Mouse (Mus musculus) monocyte, adult 5-6 weeks (primary cell): ENCODE results near the gene Timm29. TPM values are rescaled to one million over a fixed set of nuclear protein-coding genes. Genes with fewer than 3 reads are reported as not detected.
"Not testable (repeated sequence)": the region's sequence is repeated elsewhere in the genome, so short reads cannot be mapped to it uniquely, and the experiment has no call there.

Experiments
- ATAC-seq: fragments of 153-309, 156-312 bp; replicated peaks from 2 replicates; pipeline ENCODE4 v1.8.0; 2017; ENCODE audit warnings: mild to moderate bottlenecking; ENCODE audit not compliant: low TSS enrichment, insufficient number of reproducible peaks, severe bottlenecking, poor library complexity, low FRiP score
- total RNA-seq: library from RNA; stranded (forward); fragments of 200-1000, 200-491, 200-594 nt; gene quantifications from 3 replicates; pipeline ENCODE4 v1.2.3, GENCODE M21; 2017

The Timm29 gene
- total RNA-seq, 1 experiment from 2014 or later = 25.6 TPM

DNA sequence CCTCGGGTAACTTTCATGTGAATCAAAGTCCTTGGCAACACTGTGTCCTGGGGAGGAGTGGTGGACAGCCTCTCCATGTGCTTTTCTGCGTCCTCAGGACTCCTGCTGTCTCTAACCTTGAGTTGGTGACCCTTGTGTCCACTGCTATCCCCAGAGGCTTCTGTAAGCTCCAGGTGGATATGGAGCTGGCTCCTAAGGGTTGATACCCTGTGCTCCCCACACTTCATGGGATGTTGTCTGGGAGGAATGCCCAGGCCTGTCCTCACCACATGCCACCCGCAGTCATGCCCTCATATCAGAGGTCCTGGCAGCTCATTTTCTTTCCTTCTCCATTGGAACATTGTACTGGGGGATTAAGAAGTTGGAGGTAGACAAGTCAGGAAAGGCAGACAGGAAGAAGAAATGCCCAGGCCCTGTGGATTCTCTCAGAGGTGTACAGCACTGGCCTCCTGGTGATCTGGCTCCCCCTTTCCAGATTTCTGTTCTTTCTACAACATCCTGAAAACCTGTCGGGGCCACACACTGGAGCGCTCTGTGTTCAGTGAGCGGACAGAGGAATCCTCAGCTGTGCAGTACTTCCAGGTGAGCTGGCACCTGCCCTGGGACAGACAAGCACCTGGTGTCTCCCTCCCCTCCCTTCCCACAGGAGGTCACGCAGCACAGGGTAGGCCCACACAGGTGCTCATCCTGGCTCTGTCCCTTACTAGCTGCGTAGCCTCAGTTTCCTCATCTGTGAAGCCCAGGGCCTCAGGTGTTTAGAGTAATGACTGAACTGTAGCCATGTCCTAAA, 18.3 kb upstream of the Timm29 start:
- no peak for ATAC-seq

DNA sequence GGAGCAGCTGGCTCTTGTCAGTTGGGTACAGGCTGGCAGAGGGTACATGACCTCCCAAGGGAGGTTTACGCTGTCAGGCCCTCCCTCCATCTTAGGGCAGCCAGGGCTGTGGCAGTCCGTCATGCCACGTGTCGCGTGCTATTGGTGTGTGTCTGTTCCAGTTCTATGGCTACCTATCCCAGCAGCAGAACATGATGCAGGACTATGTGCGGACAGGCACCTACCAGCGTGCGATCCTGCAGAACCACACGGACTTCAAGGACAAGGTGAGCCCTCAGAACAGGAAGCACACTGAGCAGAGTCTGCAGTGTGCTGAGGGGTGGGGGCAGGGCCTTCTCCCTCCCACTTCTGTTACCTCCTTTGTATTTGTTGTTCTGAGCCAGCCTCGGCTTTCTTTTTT, 17.3 kb upstream of the Timm29 start:
- no peak for ATAC-seq

DNA sequence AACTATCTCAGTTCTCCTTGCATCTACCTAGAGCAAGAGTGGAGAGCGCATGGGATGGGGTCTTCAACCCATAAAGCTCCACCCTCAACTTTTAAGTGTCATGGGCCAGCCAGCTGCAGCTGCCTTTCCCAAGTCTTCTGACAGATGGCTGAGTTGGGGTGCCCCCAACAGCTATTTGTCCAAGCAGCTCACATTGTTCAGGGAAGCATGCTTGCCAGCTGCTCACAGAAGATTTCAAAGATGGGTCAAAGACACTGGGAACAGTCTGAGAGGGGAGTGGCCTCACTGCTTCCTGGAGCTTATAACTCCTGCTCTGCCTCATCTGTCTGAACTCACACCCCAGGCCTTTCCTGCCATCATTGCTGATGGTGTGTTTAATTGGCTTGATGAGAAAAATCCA, 16.2 kb upstream of the Timm29 start:
- no peak for ATAC-seq

DNA sequence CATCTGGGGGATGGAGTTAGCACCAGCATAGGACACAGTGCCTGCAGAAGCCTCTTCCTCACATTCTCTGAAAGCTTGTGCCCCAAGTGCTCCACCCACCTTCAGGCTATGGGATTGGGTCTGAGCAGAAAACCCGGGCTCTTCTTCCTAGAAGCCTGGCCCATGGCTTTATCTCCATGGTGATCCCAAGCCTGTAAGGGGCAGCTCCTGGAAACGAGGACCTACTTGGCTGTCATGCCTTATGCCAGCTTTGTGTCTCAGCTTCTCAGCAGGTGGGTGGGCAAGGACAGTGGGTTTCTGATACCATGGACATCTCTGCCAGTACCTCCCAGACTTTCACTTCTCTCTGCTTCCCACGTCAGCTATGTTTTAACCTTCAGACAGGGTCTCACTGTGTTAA, 14.3 kb upstream of the Timm29 start:
- ATAC-seq = no peak

DNA sequence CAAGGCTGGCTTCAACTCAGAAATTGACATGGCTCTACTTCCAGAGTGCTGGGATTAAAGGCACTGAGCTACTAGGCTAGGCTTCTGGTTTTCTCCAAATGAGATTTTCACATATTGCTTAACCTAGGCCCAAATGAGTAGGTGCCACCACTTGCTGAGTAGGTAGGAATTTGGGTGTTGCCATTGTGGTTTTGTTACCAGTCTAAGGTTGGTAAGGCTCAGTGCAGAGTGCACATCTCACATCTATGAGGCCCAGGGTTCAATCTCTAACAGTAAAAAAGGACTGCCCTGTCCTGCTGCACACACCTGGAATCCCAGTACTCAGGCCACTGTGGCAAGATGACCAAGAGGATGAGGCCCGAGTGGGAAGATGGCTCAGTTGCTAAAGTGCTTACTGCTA, 7.1 kb upstream of the Timm29 start:
- ATAC-seq = no peak

DNA sequence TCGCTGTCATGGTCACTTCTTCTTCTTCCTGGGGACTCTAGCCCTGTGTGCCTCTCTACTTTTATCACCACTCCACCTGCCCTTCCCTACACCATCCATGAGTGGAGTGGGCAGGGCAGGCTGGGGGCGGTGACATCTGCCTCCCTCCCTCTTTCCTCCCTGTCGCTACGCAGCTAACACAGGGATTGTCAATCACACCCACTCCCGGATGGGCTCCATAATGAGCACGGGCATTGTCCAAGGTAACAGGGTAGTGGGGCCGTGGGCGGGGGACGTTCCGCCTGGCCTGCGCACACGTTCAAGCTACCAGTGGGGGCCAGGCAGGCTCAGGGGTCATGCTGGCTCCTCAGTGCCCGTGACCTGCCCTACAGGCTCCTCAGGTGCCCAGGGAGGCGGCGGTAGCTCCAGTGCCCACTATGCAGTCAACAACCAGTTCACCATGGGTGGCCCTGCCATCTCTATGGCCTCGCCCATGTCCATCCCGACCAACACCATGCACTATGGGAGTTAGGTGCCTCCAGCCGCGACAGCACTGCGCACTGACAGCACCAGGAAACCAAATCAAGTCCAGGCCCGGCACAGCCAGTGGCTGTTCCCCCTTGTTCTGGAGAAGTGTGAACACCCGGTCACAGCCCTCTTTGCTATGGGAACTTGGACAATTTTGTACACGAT, 4.7 kb upstream of the Timm29 start:
- no peak for ATAC-seq

DNA sequence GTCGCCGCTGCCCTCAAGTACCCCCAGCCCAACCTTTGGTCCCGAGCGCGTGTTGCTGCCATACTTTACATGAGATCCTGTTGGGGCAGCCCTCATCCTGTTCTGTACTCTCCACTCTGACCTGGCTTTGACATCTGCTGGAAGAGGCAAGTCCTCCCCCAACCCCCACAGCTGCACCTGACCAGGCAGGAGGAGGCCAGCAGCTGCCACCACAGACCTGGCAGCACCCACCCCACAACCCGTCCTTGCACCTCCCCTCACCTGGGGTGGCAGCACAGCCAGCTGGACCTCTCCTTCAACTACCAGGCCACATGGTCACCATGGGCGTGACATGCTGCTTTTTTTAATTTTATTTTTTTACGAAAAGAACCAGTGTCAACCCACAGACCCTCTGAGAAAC, 4.2 kb upstream of the Timm29 start:
- ATAC-seq = no peak

DNA sequence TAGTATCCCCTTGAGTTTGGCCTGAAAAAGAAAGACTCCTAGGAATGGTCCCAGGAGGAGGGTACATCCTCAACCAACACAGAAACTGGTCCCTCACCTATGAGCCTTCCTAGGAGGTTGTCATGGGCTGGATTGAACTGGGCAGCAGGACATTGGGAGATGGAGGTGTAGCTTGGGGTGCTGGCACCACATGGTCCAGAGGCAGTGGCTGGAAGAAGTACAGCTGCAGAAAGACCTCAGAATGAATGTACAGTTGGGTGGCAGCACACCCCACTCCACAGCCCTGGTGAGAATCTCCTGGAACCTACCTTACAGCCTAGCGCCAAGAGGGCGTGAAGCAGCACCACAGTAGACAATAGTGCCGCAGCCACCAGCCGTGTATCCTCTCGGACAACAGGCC, 3.0 kb upstream of the Timm29 start:
- ATAC-seq = no peak

DNA sequence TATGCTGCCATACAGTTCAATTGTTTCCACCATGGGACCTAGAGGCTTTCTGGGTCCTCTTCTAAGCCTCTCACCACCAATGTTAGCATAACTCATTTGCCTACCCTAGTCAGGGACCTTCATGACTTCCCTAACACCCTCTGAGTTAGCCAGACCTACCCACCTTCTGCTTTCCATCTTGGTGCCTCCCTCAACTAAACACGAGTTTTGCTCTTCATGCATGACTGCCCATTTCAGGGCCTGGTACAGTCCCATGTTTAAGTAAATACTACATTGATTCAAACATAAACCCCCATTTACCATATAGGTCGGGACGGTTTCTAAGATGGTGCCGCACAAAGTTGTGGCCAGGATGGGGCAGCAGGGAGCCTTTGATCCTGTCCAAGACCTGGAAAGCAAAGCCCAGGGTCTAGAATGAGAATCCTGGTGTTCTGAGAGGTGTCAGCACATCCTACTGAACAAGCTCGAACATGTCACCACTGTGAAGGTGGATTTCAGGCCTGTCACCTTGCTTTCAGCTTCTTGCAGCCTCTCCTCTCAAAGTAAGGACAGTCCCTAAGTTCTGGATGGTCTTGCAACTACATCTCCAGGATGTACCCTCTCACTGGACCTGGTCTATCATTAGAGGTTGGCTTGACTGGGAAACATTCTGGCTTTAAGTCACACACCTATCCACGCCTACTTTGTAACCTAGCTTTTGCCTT, 1.2 kb upstream of the Timm29 start:
- no peak for ATAC-seq

DNA sequence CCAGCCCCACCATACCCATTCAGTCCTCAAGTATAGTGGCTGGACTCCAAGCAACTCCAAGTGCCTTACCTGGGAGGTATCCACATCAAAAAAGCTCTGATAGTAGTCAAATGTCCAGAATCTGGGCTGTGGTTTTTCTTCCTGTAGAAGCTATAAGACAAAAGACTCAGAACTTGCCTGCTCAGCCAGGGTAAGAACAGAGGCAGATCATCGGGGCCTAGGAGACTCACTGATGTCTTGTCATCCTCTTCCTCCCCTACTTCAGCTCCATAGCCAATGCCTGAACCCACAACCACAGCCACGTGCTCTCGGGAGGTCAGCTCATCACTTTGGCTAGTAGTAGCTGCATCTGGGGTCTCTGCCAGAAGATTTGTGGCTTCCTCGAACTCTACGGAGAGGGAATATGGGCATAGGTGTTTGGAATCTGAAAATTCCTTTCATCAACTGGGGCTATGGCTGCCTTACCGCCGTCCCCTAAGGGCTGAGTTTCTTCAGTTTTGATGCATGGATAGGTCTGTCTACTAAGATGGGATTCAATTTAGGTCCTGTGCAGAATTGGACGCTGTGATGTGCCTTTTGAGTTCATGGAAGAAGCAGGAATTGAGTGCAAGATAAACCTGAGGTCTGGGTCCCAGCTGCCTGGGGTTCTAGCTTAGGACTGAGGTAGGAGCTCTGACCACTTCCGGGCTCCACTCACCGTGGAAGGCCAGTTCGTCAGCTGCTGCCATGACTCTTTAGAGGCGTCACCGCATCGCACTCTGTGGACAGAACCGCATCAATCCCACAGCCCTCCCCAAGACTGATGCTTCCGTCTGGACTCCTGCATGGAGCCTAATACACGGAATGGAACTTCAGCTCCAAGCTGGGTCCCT, 455 bp upstream of the Timm29 start:
- ATAC-seq = peak; percentile 38; the same call in 1 of the 2 replicates

DNA sequence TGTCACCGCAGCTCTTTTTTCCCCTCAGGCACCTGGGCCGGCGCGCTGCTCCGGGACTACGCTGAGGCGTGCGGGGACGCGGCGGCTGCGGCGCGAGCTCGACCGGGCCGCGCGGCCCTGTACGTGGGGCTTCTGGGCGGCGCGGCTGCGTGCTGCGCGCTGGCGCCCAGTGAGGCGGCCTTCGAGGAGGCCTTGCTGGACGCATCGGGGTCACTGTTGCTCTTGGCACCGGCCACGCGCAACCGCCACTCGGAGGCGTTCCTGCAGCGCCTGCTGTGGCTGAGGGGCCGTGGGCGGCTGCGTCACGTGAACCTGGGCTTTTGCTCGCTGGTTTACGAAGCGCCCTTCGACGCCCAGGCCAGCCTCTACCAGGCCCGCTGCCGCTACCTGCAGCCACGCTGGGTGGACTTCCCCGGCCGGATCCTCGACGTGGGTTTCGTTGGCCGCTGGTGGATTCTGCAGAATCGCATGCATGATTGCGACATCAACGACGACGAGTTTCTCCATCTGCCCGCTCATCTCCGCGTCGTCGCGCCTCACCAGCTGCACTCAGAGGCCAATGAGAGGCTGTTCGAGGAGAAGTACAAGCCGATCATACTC, 700 bp downstream of the Timm29 start:
- no peak for ATAC-seq

DNA sequence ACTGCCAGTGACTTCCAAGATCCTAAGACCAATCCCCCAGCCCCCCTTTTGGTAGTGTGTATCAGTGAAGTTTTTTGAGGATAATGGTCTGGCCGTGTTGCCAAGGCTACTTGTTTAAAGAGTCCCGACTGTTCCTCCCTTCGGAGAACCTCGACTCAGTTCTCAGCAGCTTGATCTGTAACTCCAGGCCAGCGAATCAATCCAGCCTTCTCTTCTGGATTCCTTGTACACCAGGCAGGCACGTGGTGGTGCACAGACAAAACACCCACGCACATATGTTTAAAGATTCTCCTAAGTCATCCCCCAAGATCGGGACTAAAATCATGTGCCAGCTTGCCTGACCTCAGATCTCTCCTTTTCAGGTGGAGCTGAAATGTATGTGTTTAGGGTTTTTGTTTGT, 1.8 kb downstream of the Timm29 start:
- ATAC-seq = not testable (repeated sequence)

DNA sequence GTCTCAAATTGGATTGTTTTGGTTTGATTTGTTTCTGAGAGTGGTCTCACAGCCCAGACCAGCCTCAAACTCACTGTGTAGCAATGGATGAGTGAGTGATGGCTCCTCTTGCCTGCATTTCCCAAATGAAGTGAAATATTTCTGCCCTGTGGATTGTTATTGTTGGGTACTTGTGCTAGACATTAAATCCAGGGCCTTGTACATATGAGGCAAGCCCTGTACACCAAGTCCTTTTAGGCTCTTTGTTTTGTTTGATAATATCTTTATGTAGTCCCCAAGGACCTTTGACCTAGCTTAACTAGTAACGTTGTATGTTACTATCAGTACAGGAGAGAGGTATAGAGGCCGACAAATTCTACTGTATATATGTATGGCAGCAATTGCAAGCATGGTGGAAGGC, 2.3 kb downstream of the Timm29 start:
- no peak for ATAC-seq

DNA sequence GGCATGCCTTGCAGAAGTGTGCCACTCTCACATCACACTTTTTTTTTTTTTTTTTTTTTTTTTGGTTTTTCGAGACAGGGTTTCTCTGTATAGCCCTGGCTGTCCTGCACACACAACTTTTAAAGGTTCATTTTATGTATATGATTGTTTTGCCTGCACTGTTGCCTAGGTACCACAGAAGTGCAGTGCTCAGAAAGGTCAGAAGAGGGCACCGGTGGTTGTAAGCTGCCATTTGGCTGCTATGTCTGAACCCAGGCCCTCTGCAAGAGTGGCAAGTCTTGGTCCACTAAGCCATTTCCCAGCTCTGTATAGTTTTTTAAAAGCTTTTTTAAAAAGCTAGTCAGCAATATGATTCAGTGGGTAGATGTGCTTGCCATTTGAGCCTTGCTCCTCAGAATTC, 5.7 kb downstream of the Timm29 start:
- ATAC-seq = peak; percentile 43; the same call in 1 of the 2 replicates

DNA sequence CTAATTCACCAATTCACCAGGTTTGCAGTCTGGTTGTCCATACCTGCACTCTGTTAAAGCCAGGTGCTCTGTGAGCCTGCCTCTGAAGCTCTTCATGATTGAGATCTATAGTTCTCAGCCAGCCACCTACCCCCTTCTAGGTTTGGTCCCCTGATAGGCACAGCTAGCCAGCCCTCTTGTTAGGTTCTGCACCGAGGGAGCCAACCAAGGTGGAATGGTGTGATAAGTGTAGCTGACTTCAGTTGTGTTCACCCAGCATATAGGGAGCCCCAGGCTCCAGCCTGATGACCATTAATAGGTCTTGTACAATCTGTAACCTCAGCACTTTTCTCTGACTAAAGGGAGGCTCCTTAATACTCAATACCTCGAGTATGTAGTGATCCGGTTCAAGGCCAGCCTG, 7.7 kb downstream of the Timm29 start:
- ATAC-seq = no peak

DNA sequence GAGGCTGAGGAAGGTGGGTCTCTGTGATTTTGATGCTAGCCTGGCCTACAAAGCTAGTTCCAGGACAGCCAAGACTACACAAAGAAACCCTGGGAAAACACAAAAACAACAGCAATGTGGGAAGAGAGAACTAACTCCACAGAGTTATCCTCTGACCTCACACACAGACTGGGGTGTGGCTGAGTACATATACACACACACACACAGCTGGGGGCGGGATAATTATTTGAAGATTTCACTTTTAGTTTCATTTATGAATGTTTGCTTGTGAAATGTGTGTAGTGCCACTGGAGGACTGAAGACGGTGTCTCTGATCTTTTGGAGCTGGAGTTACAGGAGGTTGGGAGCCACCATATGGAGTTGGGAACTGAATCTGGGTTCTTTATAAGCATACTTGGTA, 8.6 kb downstream of the Timm29 start:
- ATAC-seq = peak; percentile 70

DNA sequence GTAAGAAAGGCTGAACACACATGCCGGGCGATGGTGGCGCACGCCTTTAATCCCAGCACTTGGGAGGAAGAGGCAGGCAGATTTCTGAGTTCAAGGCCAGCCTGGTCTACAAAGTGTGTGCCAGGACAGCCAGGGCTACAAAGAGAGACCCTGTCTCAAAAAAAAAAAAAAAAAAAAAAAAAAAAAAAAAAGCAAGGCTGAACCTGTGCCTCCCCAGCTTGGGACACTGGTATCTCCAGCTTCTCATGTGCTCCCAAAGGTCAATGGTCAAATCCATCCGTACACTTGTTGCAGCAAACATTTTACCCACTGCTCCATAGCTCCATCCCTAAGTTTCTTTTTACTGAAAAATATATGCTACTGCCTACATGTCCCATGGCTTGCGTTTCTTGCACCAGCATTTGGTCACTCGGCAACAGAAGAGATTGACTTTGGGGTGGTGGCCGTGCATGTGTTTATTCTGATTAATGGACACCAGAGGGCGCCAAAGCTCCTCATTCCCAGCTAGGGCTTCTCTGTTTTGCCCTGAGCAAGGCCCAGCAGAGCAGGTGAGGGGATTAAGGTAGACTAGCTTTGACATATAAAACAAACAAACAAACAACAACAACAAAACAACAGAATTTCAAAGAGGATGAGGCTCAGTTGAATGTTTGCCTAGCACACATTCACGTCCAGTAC, 9.3 kb downstream of the Timm29 start:
- ATAC-seq = peak; percentile 75

DNA sequence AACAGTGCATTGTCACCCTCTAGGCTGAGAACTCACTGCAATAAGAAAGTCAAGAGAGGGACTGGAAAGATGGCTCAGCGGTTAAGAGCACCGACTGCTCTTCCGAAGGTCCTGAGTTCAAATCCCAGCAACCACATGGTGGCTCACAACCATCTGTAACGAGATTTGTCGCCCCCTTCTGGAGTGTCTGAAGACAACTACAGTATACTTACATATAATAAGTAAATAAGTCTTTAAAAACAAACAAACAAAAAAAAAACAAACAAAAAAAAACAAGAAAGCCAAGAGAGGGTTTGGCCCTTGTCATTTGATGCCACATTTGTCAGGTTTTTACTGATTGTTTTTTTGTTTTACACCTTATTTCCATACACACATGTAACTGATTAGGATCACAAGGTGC, 11.6 kb downstream of the Timm29 start:
- ATAC-seq = no peak
